Mouse (Mus musculus) intestine, postnatal 0 days (tissue): ENCODE data around the gene Dmrt1. TPM values are rescaled to one million over a fixed set of nuclear protein-coding genes. Genes with fewer than 3 reads are reported as not detected.

ENCODE experiments used
- ATAC-seq: fragments of 200-750 bp; cut with Nextera tagmentation; 2 replicates; pipeline ENCODE4 v1.8.0; 2017; ENCODE audit warnings: mild to moderate bottlenecking, moderate TSS enrichment, moderate library complexity
- H3K27ac ChIP-seq: fragments of 300-500 bp; sonication (generic); 2 replicates; pipeline ENCODE4 v1.5.1; 2014; ENCODE audit warnings: mild to moderate bottlenecking, low read depth, low read length, moderate library complexity
- H3K27me3 ChIP-seq: fragments of 300-500 bp; sonication (generic); replicated peaks from 2 replicates; pipeline ENCODE4 v1.6.1; 2014; ENCODE audit warnings: low read length, mixed read lengths; ENCODE audit not compliant: control insufficient read depth, insufficient read depth
- H3K36me3 ChIP-seq: fragments of 300-500 bp; sonication (generic); 2 replicates; pipeline ENCODE4 v1.6.1; 2014; ENCODE audit warnings: mild to moderate bottlenecking, moderate library complexity; ENCODE audit not compliant: control insufficient read depth, insufficient read depth
- H3K4me1 ChIP-seq: fragments of 300-500 bp; sonication (generic); replicated peaks from 2 replicates; pipeline ENCODE4 v1.6.1; 2014; ENCODE audit warnings: antibody characterized with exemption, low read length, mixed read lengths; ENCODE audit not compliant: control insufficient read depth, insufficient read depth
- H3K4me2 ChIP-seq: fragments of 300-500 bp; sonication (generic); replicated peaks from 2 replicates; pipeline ENCODE4 v1.6.1; 2014; ENCODE audit warnings: low read depth, mild to moderate bottlenecking, moderate library complexity
- H3K4me3 ChIP-seq: fragments of 300-500 bp; sonication (generic); 2 replicates; pipeline ENCODE4 v1.5.1; 2014; ENCODE audit warnings: low read depth, low read length
- H3K9ac ChIP-seq: fragments of 300-500 bp; sonication (generic); 2 replicates; pipeline ENCODE4 v1.6.1; 2014; ENCODE audit warnings: mild to moderate bottlenecking, low read depth, low read length
- H3K9me3 ChIP-seq: fragments of 300-500 bp; sonication (generic); 2 replicates; pipeline ENCODE4 v1.6.1; 2016; ENCODE audit warnings: mixed run types; ENCODE audit not compliant: control insufficient read depth
- CTCF ChIP-seq: sonication (generic); IDR thresholded peaks from 2 replicates; pipeline ENCODE4 v1.5.1; 2016; ENCODE audit warnings: low read depth, mild to moderate bottlenecking, control low read depth, antibody characterized with exemption, moderate library complexity
- WGBS: fragments of 180-500 bp; shearing (Covaris S2); extraction: QIAGEN DNeasy Blood & Tissue Kit; methylation state at CpG from one replicate; pipeline ENCODE4 v1.1.7; 2014; 5-methylcytosine and 5-hydroxymethylcytosine counted together
- polyA plus RNA-seq: library from polyadenylated mRNA; unstranded; fragments of >200 nt; fragmentation: Nextera tagmentation; extraction: Ambion mirVana; gene quantifications from 2 replicates; pipeline ENCODE4 v1.2.1, GENCODE M21; 2015

Gene Dmrt1
- polyA plus RNA-seq, 1 experiment from 2014 or later: not detected

DNA sequence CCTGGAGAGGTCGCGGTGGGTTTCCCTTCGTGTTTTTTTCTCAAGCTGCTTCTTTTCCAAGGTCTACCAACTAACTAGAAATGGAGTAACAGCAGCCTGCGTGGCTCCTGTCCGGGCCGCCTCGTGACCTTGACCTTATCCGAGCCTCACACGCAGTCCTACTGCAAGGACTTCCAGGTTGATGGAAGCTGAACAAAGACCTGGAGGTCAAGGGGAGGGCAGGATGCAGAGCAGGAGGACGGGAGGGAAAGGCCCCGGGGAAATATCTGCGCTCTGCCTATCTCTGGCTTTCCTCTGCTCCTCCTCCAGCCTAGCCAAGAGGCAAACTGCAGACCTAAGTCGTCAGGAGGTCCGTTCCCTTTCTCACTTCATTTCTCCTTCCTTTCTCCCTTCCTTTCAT lies 18.9 kb upstream of the Dmrt1 start:
- no peaks in the 10 kb centered on the region for H3K36me3 ChIP-seq
- TF ChIP-seq CTCF: no peak
- no peak overlapping the region for H3K4me3 ChIP-seq
- H3K27me3 ChIP-seq: peaks cover 15% of the 10 kb centered on the region; the same call in 1 of the 2 replicates
- H3K27ac ChIP-seq: no peak overlapping the region
- WGBS: 17% methylated on average over 14 of the region's 14 CpGs
- no peak for ATAC-seq
- no peaks in the 10 kb centered on the region for H3K4me1 ChIP-seq
- H3K9ac ChIP-seq: no peak overlapping the region
- no peak overlapping the region for H3K4me2 ChIP-seq
- no peaks in the 10 kb centered on the region for H3K9me3 ChIP-seq

GRCm38 (mm10) chr19:25487350-25487749 lies 18.1 kb upstream of the Dmrt1 start:
- no peak overlapping the region for H3K27ac ChIP-seq
- H3K4me3 ChIP-seq: no peak overlapping the region
- H3K4me2 ChIP-seq: no peak overlapping the region
- no peak overlapping the region for H3K9ac ChIP-seq
- ATAC-seq: no peak
- H3K4me1 ChIP-seq: no peaks in the 10 kb centered on the region
- H3K9me3 ChIP-seq: no peaks in the 10 kb centered on the region
- no peaks in the 10 kb centered on the region for H3K36me3 ChIP-seq
- WGBS: 58% methylated on average over 1 of the region's 1 CpGs
- no peak for TF ChIP-seq CTCF
- peaks cover 15% of the 10 kb centered on the region; the same call in 1 of the 2 replicates for H3K27me3 ChIP-seq

- no peak overlapping the region for H3K27ac ChIP-seq
- WGBS: 17% methylated on average over 2 of the region's 2 CpGs
- no peak for TF ChIP-seq CTCF
- H3K4me1 ChIP-seq: no peaks in the 10 kb centered on the region
- no peak overlapping the region for H3K4me2 ChIP-seq
- H3K4me3 ChIP-seq: no peak overlapping the region
- no peaks in the 10 kb centered on the region for H3K36me3 ChIP-seq
- H3K27me3 ChIP-seq: peaks cover 15% of the 10 kb centered on the region; the same call in 1 of the 2 replicates
- no peaks in the 10 kb centered on the region for H3K9me3 ChIP-seq
- no peak for ATAC-seq
- no peak overlapping the region for H3K9ac ChIP-seq
These were observed 16.9 kb upstream of the Dmrt1 start for GRCm38 (mm10) chr19:25488546-25488945.

DNA sequence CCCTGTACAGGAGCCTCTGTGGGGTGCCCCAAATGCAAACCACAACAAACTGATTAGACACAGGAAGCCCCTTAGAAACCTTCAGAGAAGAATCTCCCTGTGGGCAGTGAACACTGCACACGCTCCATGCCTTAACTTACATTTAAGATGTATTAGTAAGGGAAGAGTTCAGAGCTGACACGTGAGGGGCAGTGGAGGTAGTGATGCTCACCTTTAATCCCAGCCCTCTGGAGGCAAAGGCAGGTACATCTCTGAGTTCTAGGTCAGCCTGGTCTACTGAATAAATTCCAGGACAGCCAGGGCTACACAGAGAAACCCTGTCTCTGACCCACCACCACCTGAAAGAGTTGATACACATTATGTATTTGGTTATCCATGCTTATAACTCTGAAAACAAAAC lies 15.9 kb upstream of the Dmrt1 start:
- peaks cover 15% of the 10 kb centered on the region; the same call in 1 of the 2 replicates for H3K27me3 ChIP-seq
- ATAC-seq: no peak
- 67% methylated on average over 2 of the region's 2 CpGs for WGBS
- no peaks in the 10 kb centered on the region for H3K9me3 ChIP-seq
- no peak for TF ChIP-seq CTCF
- H3K4me3 ChIP-seq: no peak overlapping the region
- no peak overlapping the region for H3K27ac ChIP-seq
- H3K36me3 ChIP-seq: no peaks in the 10 kb centered on the region
- no peak overlapping the region for H3K9ac ChIP-seq
- no peaks in the 10 kb centered on the region for H3K4me1 ChIP-seq
- H3K4me2 ChIP-seq: no peak overlapping the region

DNA sequence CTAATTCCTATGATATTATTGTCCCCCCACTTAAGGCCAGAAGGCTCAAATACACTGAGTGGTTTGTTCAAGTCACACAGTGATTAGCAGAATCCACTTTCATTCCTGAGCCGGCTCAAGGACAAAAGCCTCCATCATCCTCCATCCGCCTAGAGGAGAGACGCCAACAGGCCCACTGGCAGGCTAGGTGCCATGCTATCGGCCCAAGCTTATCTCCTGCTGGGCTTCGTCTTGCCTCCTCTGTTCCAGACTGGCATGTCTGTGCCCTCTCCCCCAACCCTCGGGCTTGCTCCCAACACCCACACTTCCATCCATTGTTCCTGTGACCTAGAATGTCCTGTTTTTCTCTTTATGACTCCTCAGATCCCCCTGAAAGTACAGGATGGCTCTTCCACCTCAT lies 8.0 kb upstream of the Dmrt1 start:
- no peaks in the 10 kb centered on the region for H3K4me1 ChIP-seq
- H3K36me3 ChIP-seq: no peaks in the 10 kb centered on the region
- no peaks in the 10 kb centered on the region for H3K9me3 ChIP-seq
- TF ChIP-seq CTCF: no peak
- no peak overlapping the region for H3K4me3 ChIP-seq
- no peak overlapping the region for H3K9ac ChIP-seq
- no peak overlapping the region for H3K27ac ChIP-seq
- no peak overlapping the region for H3K4me2 ChIP-seq
- H3K27me3 ChIP-seq: 0 out of 2 replicates have a peak, but pooled peaks cover 10% of the 10 kb centered on the region
- ATAC-seq: no peak
- 62% methylated on average over 6 of the region's 6 CpGs for WGBS

DNA sequence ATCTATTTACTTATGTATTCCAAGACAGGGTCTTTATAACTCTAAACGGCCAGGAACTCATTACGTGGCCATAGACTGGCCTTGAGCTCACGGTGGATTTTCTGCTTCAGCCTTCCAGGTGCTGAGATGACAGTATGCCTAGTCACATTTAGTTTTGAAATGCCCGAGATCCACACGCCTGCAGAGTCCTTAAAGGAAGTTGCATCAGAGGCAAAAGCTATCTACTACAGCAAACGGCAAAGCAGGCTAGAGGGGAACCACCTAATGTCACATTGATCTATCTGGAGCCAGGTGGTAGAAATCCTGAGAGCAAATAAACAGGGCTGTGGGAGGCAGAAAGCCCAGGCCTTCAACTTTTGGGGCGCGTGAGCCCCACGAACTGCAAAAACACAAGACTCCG lies 540 bp upstream of the Dmrt1 start:
- H3K9ac ChIP-seq: no peak overlapping the region
- H3K27ac ChIP-seq: no peak overlapping the region
- no peak overlapping the region for H3K4me3 ChIP-seq
- 24% methylated on average over 10 of the region's 10 CpGs for WGBS
- peaks cover 67% of the 10 kb centered on the region for H3K27me3 ChIP-seq
- no peaks in the 10 kb centered on the region for H3K9me3 ChIP-seq
- H3K4me1 ChIP-seq: no peaks in the 10 kb centered on the region
- TF ChIP-seq CTCF: no peak
- no peak overlapping the region for H3K4me2 ChIP-seq
- no peaks in the 10 kb centered on the region for H3K36me3 ChIP-seq
- no peak for ATAC-seq

DNA sequence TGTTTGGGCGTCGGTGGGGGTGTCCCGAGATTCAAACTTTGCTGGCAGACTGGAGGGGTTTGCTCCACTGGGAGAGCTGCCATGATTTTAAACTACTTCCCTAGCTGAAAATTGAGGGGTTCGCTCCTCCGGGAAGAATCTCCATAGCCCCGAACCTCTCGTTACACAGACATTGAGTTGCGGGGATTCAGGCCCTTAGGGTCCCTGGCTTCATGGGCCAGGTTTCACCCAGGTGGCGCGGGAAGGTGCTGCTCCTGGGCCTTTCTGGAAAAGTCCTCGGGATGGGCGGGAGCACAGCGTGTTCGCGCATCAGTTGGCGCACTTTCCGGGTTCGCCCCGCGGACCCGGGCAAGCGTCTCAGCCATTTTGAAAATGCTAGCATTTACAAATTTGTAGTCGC lies 1.2 kb downstream of the Dmrt1 start:
- no peak for ATAC-seq
- Histone ChIP-seq H3K36me3 (no peaks in the 10 kb centered on the region), H3K4me1 (no peaks in the 10 kb centered on the region), H3K27me3 (peaks cover 71% of the 10 kb centered on the region), H3K4me3 (peak overlapping the region; percentile 32), H3K9me3 (no peaks in the 10 kb centered on the region), H3K9ac (no peak overlapping the region), H3K4me2 (peak overlapping the region; percentile 57), H3K27ac (no peak overlapping the region)
- 4% methylated on average over 23 of the region's 23 CpGs for WGBS
- TF ChIP-seq CTCF: no peak
